Mouse (Mus musculus) kidney, adult 2 months (tissue): ENCODE measurements around the gene Prim2.

Experiments used
- CTCF ChIP-seq: fragments of 200-500 bp; conservative IDR thresholded peaks from 2 replicates; pipeline ENCODE4 v1.5.1; 2011; ENCODE audit warnings: low read depth, mild to moderate bottlenecking, control low read depth, low read length, moderate library complexity, mixed read lengths; ENCODE audit not compliant: insufficient read depth, insufficient read length
- POLR2A ChIP-seq: fragments of 200-500 bp; IDR thresholded peaks from one replicate; pipeline ENCODE4 v1.6.1; 2011; ENCODE audit warnings: low read depth, low read length, control low read depth

DNA sequence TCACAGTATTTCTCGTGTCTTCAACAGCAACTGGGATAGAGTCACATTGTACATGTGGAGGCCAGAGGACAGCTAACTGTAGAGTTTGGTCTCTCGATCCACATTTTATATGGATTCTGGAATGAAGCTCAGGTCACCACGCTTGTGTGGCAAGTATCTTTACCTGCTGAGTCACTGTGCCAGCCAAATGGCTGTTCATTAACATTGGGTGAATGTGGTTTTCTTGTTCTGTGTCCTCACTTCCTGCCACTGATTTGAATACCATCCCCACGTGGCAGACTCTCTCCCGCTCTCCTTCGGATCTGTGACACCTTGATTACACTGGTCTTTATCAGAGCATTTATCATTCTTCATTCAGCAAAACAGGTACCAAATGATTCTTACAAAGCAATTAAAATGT, 198.5 kb downstream of the Prim2 start:
- TF ChIP-seq CTCF, result no peak
- TF ChIP-seq POLR2A, result no peak
